Mouse (Mus musculus) C2C12 (cell line): Measurements from ENCODE around the gene Susd6.

ENCODE experiments used
- CEBPB ChIP-seq: IDR thresholded peaks from one replicate; pipeline ENCODE4 v1.6.1; 2011; ENCODE audit warnings: low read depth, mild to moderate bottlenecking, control low read depth, moderate library complexity
- CTCF ChIP-seq: IDR thresholded peaks from one replicate; pipeline ENCODE4 v1.5.1; 2011; ENCODE audit not compliant: control insufficient read depth, insufficient read depth, insufficient read length
- MAX ChIP-seq: IDR thresholded peaks from one replicate; pipeline ENCODE4 v1.6.1; 2011; ENCODE audit warnings: mild to moderate bottlenecking, control low read depth
- MYOD1 ChIP-seq: IDR thresholded peaks from one replicate; pipeline ENCODE4 v1.6.1; 2011; ENCODE audit warnings: low read depth; ENCODE audit not compliant: control insufficient read depth, insufficient read length
- MYOG ChIP-seq: IDR thresholded peaks from one replicate; pipeline ENCODE4 v1.6.1; 2011; ENCODE audit not compliant: control insufficient read depth, insufficient read length; ENCODE audit errors: extremely low read depth
- USF1 ChIP-seq: IDR thresholded peaks from one replicate; pipeline ENCODE4 v1.6.1; 2011; ENCODE audit warnings: low read depth, mild to moderate bottlenecking, control low read depth, moderate library complexity

- TF ChIP-seq CTCF, result no peak
- no peak for TF ChIP-seq MAX
- TF ChIP-seq MYOD1, result no peak
- no peak for TF ChIP-seq CEBPB
- TF ChIP-seq USF1, result no peak
- TF ChIP-seq MYOG, result no peak
Measured at GRCm38 (mm10) chr12:80841618-80842017, 51.3 kb downstream of the Susd6 start.
